Mouse (Mus musculus): Measurements from ENCODE around the gene Olfr159. TPM values are rescaled to one million over a fixed set of nuclear protein-coding genes. Genes with fewer than 3 reads are reported as not detected.
"Not testable (repeated sequence)": the region's sequence is repeated elsewhere in the genome, so short reads cannot be mapped to it uniquely, and the experiment has no call there.

The Olfr159 gene
- not detected in 2 replicates for total RNA-seq (2017)

- no peak for ATAC-seq (ENCODE audit: extremely low read depth, insufficient number of reproducible peaks, low FRiP score, poor library complexity, severe bottlenecking)
Observed at GRCm38 (mm10) chr4:43770909-43771308, at the start of gene Olfr159. Gene Olfr159, minus strand, starts transcription at chr4:43771009.

- no peak for ATAC-seq (ENCODE audit: extremely low read depth, insufficient number of reproducible peaks, low FRiP score, poor library complexity, severe bottlenecking)
Observed at GRCm38 (mm10) chr4:43798936-43799335, 28.1 kb upstream of the Olfr159 start.

DNA sequence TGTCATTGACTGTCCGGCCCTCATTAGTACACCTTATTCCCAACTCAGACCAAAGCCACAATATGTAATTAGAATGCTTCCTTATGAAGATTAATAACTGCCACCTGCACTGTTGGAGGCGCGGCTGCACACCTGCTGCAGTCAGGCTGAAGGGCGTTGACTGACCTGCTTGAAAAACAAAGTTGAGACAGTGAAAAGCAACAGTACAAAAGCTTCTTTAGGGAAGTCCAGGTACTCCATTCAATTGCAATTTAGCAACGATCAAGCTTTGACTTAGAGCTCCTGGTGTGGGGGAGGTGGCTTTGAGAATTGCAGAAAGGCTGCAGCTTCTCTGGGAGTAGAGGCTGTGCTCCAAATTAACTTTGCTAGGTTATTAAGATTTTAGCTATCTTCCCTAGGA, 25.0 kb upstream of the Olfr159 start:
- ATAC-seq (ENCODE audit: extremely low read depth, insufficient number of reproducible peaks, low FRiP score, poor library complexity, severe bottlenecking), result not testable (repeated sequence)

- no peak for ATAC-seq (ENCODE audit: extremely low read depth, insufficient number of reproducible peaks, low FRiP score, poor library complexity, severe bottlenecking)
Observed at GRCm38 (mm10) chr4:43795296-43795695, 24.5 kb upstream of the Olfr159 start.

DNA sequence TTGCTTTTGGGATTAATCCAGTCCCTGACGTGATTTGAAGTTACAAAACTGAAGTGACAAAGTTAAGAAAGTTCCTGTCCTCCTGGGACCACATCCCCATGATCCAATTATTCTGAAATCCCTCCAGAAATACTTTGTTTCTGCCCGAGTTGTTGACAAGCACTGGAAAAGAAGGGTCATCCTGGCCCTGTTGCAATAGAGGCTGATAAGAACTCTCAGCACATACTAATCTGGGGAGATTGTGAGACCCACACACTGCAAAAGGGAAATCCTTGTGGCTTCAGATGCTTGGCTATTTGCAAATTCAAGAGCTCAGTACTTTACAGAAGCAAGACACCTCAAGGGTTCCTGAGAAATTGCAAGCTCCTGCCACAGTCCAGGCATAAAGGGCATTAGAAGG, 1.5 kb upstream of the Olfr159 start:
- ATAC-seq (ENCODE audit: extremely low read depth, insufficient number of reproducible peaks, low FRiP score, poor library complexity, severe bottlenecking), result no peak

- no peak for ATAC-seq (ENCODE audit: extremely low read depth, insufficient number of reproducible peaks, low FRiP score, poor library complexity, severe bottlenecking)
Observed at GRCm38 (mm10) chr4:43771626-43772025, 817 bp upstream of the Olfr159 start.

- no peak for ATAC-seq (ENCODE audit: extremely low read depth, insufficient number of reproducible peaks, low FRiP score, poor library complexity, severe bottlenecking)
Observed at GRCm38 (mm10) chr4:43769374-43769773, 1.4 kb downstream of the Olfr159 start.

- no peak for ATAC-seq (ENCODE audit: extremely low read depth, insufficient number of reproducible peaks, low FRiP score, poor library complexity, severe bottlenecking)
Observed at GRCm38 (mm10) chr4:43768341-43768740, 2.5 kb downstream of the Olfr159 start.

GRCm38 (mm10) chr4:43763410-43763809, 7.4 kb downstream of the Olfr159 start:
- no peak for ATAC-seq (ENCODE audit: extremely low read depth, insufficient number of reproducible peaks, low FRiP score, poor library complexity, severe bottlenecking)

- no peak for ATAC-seq (ENCODE audit: extremely low read depth, insufficient number of reproducible peaks, low FRiP score, poor library complexity, severe bottlenecking)
Observed at GRCm38 (mm10) chr4:43761336-43761735, 9.5 kb downstream of the Olfr159 start.

DNA sequence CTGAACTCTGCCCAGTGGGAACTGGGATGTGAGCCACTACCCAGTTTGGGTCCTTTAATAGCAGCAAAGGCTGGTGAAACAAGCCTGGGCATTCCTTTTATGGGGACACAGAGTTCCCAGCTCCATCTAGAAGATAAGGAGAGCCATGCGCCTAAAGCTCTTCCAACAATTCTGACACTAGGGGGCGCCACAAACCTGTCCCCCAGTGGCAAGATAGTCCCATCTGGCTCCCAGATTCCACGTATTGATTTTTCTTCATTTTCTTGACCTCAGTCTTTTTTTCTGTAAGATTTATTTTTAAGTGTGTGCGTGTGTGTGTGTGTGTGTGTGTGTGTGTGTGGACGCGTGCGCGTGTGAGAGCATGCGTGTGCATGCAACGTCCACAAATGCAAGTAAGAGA, 10.3 kb downstream of the Olfr159 start:
- no peak for ATAC-seq (ENCODE audit: extremely low read depth, insufficient number of reproducible peaks, low FRiP score, poor library complexity, severe bottlenecking)

DNA sequence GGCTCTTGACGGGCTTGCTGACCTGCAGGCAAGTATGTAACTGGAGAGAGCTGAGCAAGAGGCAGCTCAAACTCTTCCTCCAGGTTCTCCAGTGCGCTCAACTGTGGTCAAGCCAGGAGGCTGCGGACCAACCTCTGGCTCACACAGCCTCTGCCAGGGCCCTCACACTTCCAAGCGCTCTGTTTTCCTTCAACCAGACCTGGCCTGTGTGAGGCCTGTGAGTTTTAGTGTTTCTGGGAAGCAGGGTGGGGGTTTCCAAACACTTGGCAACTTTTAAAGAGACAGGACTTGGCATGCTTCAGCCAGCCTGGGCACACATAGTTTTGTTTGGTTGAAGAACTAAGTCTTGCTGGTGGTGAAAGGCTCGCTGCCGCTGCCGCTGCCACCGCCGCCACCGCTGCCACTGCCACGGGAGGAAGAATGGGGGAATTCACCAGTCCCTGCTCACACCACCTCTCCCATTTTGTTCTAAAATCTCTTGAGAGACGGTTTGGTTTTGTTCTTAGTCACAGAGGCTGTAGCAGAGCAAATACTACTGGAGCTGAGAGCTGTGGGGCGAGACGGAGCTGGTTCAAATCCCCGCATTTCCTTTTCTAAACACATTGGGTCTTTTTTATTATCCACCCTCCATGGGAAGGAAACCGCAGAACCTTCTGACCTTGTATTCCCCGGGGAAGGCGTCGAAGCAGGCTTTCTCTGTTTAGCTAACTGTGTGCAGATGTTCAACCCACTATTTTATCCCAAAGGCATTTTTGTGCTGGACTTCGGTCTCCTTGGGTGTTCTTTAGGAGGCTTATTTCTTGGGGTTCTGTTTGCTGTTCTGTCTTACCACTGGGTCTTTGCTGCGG, 11.0 kb downstream of the Olfr159 start:
- no peak for ATAC-seq (ENCODE audit: extremely low read depth, insufficient number of reproducible peaks, low FRiP score, poor library complexity, severe bottlenecking)

- no peak for ATAC-seq (ENCODE audit: extremely low read depth, insufficient number of reproducible peaks, low FRiP score, poor library complexity, severe bottlenecking)
Observed at GRCm38 (mm10) chr4:43757213-43757612, 13.6 kb downstream of the Olfr159 start.

DNA sequence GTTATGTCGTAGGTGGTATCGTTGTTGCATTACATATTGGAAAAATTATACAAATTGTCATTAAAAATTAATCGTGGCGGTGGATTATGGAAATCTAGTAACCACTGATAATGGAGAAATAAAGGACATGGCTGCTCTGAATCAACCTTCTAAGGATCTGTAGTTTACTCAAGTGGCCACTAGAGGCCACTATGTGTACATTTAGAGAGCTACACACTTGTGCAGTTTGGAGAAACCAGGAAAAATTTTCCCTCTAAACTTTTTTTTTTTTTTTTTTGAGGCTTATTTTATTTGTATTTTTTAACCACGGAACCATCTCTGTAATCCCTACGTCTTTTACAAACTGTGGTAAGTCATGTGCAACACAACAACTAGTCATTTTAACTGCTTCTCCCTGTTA, 25.6 kb downstream of the Olfr159 start:
- ATAC-seq (ENCODE audit: extremely low read depth, insufficient number of reproducible peaks, low FRiP score, poor library complexity, severe bottlenecking), result no peak

DNA sequence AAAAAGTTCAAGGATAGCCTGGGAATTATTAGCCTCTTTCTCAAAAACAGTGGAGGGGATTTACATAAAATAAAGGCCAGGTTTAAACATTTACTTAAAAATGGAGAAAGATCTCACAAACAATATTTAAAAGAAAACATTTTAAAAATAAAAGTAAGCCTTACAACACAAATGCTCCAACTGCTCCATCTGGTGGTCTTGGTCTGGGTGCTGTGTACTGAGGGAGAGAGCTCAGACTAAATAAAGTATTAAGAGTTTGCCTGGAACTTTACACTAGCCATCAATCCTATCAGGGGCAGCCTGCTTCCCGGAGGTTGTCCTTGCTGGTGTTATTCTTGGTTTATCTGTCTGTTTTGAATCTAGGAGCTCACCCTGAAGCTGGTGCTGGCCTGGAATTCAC, 27.7 kb downstream of the Olfr159 start:
- ATAC-seq (ENCODE audit: extremely low read depth, insufficient number of reproducible peaks, low FRiP score, poor library complexity, severe bottlenecking), result no peak

DNA sequence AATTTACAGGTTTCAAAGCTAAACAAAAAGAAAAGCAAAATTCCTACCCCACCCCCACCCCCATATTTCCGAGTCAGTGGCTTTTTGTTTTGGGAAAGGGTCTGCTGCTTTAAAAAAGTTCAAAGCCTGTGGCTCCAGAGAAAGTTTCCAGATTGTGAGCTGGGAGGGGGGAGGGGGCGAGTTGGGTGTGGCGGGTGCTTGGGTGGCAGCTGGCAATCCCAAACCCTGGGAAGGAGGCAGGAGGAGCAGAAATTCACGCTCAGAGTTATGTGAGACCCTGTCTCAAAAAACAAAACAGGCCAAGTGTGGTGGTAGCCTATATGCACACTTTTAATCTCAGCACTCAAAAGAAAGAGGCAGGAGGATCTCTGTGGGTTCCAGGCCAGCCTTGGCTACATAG, 28.2 kb downstream of the Olfr159 start:
- ATAC-seq (ENCODE audit: extremely low read depth, insufficient number of reproducible peaks, low FRiP score, poor library complexity, severe bottlenecking), result no peak

DNA sequence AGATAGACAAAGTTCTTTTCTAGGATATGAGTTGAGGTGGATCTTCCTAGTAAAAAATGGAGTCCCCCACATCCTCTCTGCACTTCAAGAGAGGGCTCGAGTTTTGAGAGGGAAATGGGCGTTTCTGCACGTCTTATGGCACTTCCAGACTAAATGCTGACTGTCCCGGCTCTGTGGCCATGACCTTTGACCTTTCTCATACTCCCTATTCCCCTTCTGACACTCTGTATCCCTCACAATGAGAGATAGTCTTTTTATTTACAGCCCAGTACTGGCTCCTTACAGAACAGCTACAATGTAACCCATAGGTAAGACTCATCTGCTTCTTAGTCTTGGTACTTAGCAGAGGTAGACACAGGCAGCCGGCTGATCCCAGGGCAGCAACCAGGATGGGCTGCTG, 29.3 kb downstream of the Olfr159 start:
- ATAC-seq (ENCODE audit: extremely low read depth, insufficient number of reproducible peaks, low FRiP score, poor library complexity, severe bottlenecking), result no peak

DNA sequence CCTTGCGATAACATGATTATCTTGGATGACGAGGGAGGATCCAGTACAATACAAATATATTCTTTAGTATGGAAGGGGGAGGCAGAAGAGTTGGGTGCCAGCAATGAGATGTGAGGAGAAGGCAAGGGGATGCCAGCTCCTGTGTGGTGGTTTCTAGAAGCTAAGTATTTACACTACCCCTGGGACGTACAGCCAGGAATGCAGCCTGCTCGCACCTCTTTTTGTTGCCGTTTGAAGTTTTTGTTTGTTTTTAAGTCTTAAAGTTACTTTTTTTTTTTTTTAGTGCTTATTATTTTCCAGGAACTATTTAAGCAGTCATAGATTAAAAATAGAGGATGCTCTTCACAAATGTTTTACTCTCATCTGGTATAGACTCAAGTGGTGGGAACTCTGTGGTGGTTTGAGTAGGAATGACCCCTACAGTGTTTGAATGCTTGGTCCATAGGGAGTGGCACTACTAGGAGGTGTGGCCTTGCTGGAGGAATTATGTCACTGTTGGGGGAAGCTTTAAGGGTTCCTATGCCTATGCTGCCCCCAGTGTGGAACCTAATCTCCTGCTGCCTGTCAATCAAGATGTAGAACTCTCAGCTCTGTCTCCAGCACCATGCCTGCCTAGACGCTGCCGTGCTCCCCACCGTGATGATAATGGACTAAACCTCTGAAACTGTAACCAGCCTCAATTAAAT, 31.7 kb downstream of the Olfr159 start:
- no peak for ATAC-seq (ENCODE audit: extremely low read depth, insufficient number of reproducible peaks, low FRiP score, poor library complexity, severe bottlenecking)

DNA sequence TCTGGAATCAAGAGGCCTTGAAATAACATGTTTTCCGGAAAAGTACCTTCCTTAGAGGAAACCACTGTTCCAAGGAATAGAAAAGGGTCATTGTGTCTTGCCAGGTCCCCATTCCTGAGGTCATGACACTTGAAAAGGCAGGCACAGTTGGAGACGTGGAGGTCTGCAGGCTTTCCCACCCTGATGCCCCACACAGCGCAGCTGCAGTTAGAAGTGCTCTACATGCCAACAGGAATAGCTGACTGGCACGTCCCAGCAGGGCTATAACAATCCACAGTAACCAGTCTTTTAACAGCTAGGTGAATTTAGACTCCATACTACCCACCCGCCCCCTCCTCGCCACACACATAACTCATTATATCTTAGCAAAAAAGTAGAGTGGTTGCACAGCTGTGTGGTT, 33.7 kb downstream of the Olfr159 start:
- no peak for ATAC-seq (ENCODE audit: extremely low read depth, insufficient number of reproducible peaks, low FRiP score, poor library complexity, severe bottlenecking)

- ATAC-seq (ENCODE audit: extremely low read depth, insufficient number of reproducible peaks, low FRiP score, poor library complexity, severe bottlenecking), result no peak
Observed at GRCm38 (mm10) chr4:43733186-43733585, 37.6 kb downstream of the Olfr159 start.
